Mouse (Mus musculus): ENCODE measurements at regions not wholly inside any gene's neighbourhood (a gene's known extent, or its start where the extent isn't known, plus 50 kb on each side); places are given as distances from the start of the nearest gene placed in this dataset.

GRCm38 (mm10) chr13:55892250-55892649 is 56.3 kb upstream of the Pitx1 start:
- Histone ChIP-seq H3K9ac (ENCODE audit: low read length) (no peak overlapping the region), H3K4me2 (ENCODE audit: low read depth, low read length) (no peak overlapping the region), H3K4me3 (ENCODE audit: low read length) (no peak overlapping the region), H3K36me3 (ENCODE audit: control insufficient read depth, insufficient read depth, low read length) (no peaks in the 10 kb centered on the region), H3K9me3 (ENCODE audit: control insufficient read depth, low read length) (no peaks in the 10 kb centered on the region), H3K27ac (ENCODE audit: low read length) (no peak overlapping the region), H3K27me3 (ENCODE audit: control insufficient read depth, insufficient read depth, low read depth, low read length) (no peaks in the 10 kb centered on the region), H3K4me1 (replicated peaks; ENCODE audit: control insufficient read depth, insufficient read depth, low read length) (no peaks in the 10 kb centered on the region)
- no peak for ATAC-seq (ENCODE audit: low read depth)
- 81% methylated on average over 3 of the region's 3 CpGs for WGBS

- Histone ChIP-seq H3K27me3 (ENCODE audit: control insufficient read depth, insufficient read depth, low read depth, low read length) (no peaks in the 10 kb centered on the region), H3K9me3 (ENCODE audit: control insufficient read depth, low read length) (no peaks in the 10 kb centered on the region), H3K9ac (ENCODE audit: low read length) (no peak overlapping the region), H3K4me3 (ENCODE audit: low read length) (no peak overlapping the region), H3K27ac (ENCODE audit: low read length) (no peak overlapping the region), H3K4me1 (replicated peaks; ENCODE audit: control insufficient read depth, insufficient read depth, low read length) (no peaks in the 10 kb centered on the region), H3K4me2 (ENCODE audit: low read depth, low read length) (no peak overlapping the region), H3K36me3 (ENCODE audit: control insufficient read depth, insufficient read depth, low read length) (no peaks in the 10 kb centered on the region)
- no peak for ATAC-seq (ENCODE audit: low read depth)
- WGBS: 78% methylated on average over 13 of the region's 13 CpGs
These were observed 51.2 kb upstream of the Pitx1 start for GRCm38 (mm10) chr13:55887099-55887736.

Measured in lung, embryonic 16.5 days (tissue).